22 mouse cellular contexts compared by ENCODE assay signal in the genomic region with DNA sequence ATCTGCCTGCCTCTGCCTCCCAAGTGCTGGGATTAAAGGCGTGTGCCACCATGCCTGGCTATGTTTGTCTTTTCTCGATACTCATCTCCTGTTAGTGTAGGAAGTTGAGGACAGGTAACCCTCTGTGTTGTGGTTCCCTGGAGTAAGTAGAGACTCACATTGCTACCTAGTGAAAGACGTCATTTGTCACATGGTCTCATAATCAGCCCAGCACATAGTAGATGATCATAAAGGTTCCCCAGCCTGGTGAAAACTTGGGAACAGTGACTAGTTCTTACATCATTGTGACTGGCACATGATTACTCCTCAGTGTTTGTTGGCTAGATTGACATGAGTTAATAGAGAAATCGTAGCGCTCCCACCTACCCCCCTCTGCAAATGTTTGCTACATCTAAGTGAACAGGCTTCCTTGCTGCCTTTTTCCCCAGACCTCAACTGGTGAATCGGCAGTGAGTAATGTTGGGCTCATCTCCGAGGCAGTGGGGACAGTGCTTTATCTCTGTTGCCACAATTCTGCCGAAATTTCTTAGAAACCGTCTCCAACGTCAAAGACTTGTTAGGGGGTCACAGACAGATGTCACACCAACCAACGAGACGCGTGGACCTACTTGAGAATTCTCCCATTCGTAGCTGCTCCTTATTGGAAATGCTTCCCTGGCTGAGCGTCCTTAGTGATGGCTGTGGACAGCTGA. TPM values are rescaled to one million over a fixed set of nuclear protein-coding genes. Genes with fewer than 3 reads are reported as not detected.
DNase-seq lines count a peak whose midpoint lies in the region; ATAC-seq and TF ChIP-seq lines count a peak whose summit lies in the region.
"Had no signal": no experiment of that assay in that cellular context is flagged by ENCODE, and none has a peak within 500 bp of the region (broad histone marks: within the 10 kb centered on the region; RNA-seq: fewer than 3 reads in every experiment).

No protein-coding gene starts in this region.

- peak overlapping the region; percentile 56; the same call in 1 of the 2 replicates for H3K27ac ChIP-seq in liver, embryonic 11.5 days (ENCODE audit: low read depth, low read length)
- H3K27ac ChIP-seq: heart, embryonic 10.5 days; hindbrain, embryonic 13.5 days; intestine, embryonic 15.5 days; left cerebral cortex, adult 2 months; limb, embryonic 10.5 days; lung, embryonic 15.5 days; neural tube, embryonic 12.5 days; stomach, postnatal 0 days had no signal

- H3K4me1 ChIP-seq in liver, embryonic 11.5 days (replicated peaks; ENCODE audit: control insufficient read depth, insufficient read depth, low read length) = peaks cover 12% of the 10 kb centered on the region
- H3K4me1 ChIP-seq in G1E (ENCODE audit: insufficient read depth, low read depth, low read length) = peaks cover 42% of the 10 kb centered on the region
- H3K4me1 ChIP-seq: intestine, embryonic 15.5 days; neural tube, embryonic 12.5 days had no signal

- peak; percentile 61 for ATAC-seq in liver, embryonic 11.5 days (replicated peaks; ENCODE audit: low FRiP score)
- peak; percentile 71 for ATAC-seq in G1E (ENCODE audit: extremely low read depth, insufficient number of reproducible peaks, low FRiP score, poor library complexity, severe bottlenecking)
- ATAC-seq: forebrain, embryonic 14.5 days; intestine, embryonic 15.5 days had no signal

- H3K9me3 ChIP-seq in liver, embryonic 11.5 days (ENCODE audit: control insufficient read depth, low read length) = no peaks in the 10 kb centered on the region
- no peaks in the 10 kb centered on the region for H3K9me3 ChIP-seq in G1E (replicated peaks)
- H3K9me3 ChIP-seq: heart, embryonic 10.5 days; hindbrain, embryonic 13.5 days; intestine, embryonic 15.5 days; limb, embryonic 10.5 days; lung, embryonic 15.5 days; neural tube, embryonic 12.5 days had no signal

- H3K36me3 ChIP-seq in liver, embryonic 11.5 days (ENCODE audit: control insufficient read depth, insufficient read depth, low read length) = no peaks in the 10 kb centered on the region
- peaks cover 63% of the 10 kb centered on the region for H3K36me3 ChIP-seq in G1E (replicated peaks)
- no peaks in the 10 kb centered on the region for H3K36me3 ChIP-seq in myocyte (ENCODE audit: control insufficient read depth, insufficient read depth)
- H3K36me3 ChIP-seq: hindbrain, embryonic 13.5 days; intestine, embryonic 15.5 days; lung, embryonic 15.5 days had no signal

- H3ac ChIP-seq in myocyte (ENCODE audit: control insufficient read depth, insufficient read length) = no peak overlapping the region

- peak overlapping the region; percentile 37; the same call in 1 of the 2 replicates for H3K9ac ChIP-seq in liver, embryonic 11.5 days (ENCODE audit: low read depth, low read length)
- H3K9ac ChIP-seq: hindbrain, embryonic 13.5 days; intestine, embryonic 15.5 days; lung, embryonic 15.5 days; neural tube, embryonic 12.5 days had no signal

- no peak for TF ChIP-seq POLR2A in myocyte (IDR thresholded peaks at IDR 0.05; ENCODE audit: insufficient read length, low read depth)

- peaks cover 19% of the 10 kb centered on the region for H3K79me2 ChIP-seq in myocyte (ENCODE audit: control insufficient read depth, insufficient read depth)

- no peak for DNase-seq in liver, embryonic 11.5 days (ENCODE audit: low spot score)
- DNase-seq in liver (no peak), G1E (ENCODE audit: low spot score) (peak; percentile 43)
- DNase-seq in c-Kit-positive CD71-positive TER-119-positive erythroid progenitor cells, embryonic 14.5 days (ENCODE audit: low spot score) = peak; percentile 54
- no peak for DNase-seq in spleen, adult 18-20 months
- DNase-seq in lung, adult 18-20 months = no peak
- DNase-seq: cerebellum, adult 11-12 months; cerebellum, postnatal 25 days; gastrocnemius, postnatal 25 days; heart, postnatal 10 days; kidney, postnatal 10 days; right cerebral cortex, postnatal 14 days had no signal

- H3K4me3 ChIP-seq in liver, embryonic 11.5 days (ENCODE audit: low read depth, low read length) = peak overlapping the region; percentile 1; the same call in 1 of the 2 replicates
- peak overlapping the region; percentile 55; the same call in 1 of the 2 replicates for H3K4me3 ChIP-seq in G1E (ENCODE audit: low read depth, low read length)
- no peak overlapping the region for H3K4me3 ChIP-seq in myocyte
- H3K4me3 ChIP-seq: heart, embryonic 10.5 days; hindbrain, embryonic 13.5 days; intestine, embryonic 15.5 days; left cerebral cortex, adult 2 months; limb, embryonic 10.5 days; lung, embryonic 15.5 days; neural tube, embryonic 12.5 days had no signal

- no peak for TF ChIP-seq CTCF in G1E (IDR thresholded peaks at IDR 0.05; ENCODE audit: low read depth, low read length)

- H3K27me3 ChIP-seq in liver, embryonic 11.5 days (replicated peaks; ENCODE audit: control insufficient read depth, insufficient read depth, low read length) = no peaks in the 10 kb centered on the region
- H3K27me3 ChIP-seq in G1E (ENCODE audit: insufficient read depth, low read length) (no peaks in the 10 kb centered on the region), myocyte (ENCODE audit: control insufficient read depth, insufficient read depth, insufficient read length) (no peaks in the 10 kb centered on the region)
- H3K27me3 ChIP-seq: hindbrain, embryonic 13.5 days; intestine, embryonic 15.5 days; lung, embryonic 15.5 days; neural tube, embryonic 12.5 days had no signal

- WGBS in liver, embryonic 11.5 days = 58% methylated on average over 15 of the region's 15 CpGs

- H3K4me2 ChIP-seq in liver, embryonic 11.5 days = peak overlapping the region; percentile 55
- H3K4me2 ChIP-seq in myocyte (ENCODE audit: low read depth) = peak overlapping the region; percentile 73
- H3K4me2 ChIP-seq: hindbrain, embryonic 13.5 days; intestine, embryonic 15.5 days; lung, embryonic 15.5 days; neural tube, embryonic 12.5 days had no signal

TF ChIP-seq in myocyte, 11 proteins besides CTCF, POLR2A, EP300 and RAD21:
- TF ChIP-seq MAX (IDR thresholded peaks at IDR 0.05; ENCODE audit: low read depth) (no peak), USF1 (IDR thresholded peaks at IDR 0.05; ENCODE audit: low read depth) (peak; percentile 37)
TF ChIP-seq in myocyte: peak in this region for 1.

RNA-seq across cellular contexts. Expression of a gene that starts 46.9 kb away (rescaled TPM):
- 12.6 and 13.0 TPM in 2 replicates for polyA plus RNA-seq in liver, embryonic 11.5 days (2014; fragmentation: Nextera tagmentation; extraction: Ambion mirVana)
- total RNA-seq in G1E (2014; fragmentation: Nextera tagmentation) (28.9 and 32.3 TPM in 2 replicates), G1E (2017) (9.8 and 10.4 TPM in 2 replicates)
- polyA plus RNA-seq in G1E (2012) (58.9 and 70.7 TPM in 2 replicates), myocyte (2012; fragmentation: generic; extraction: Trizol) (6.8 TPM)

Comparison
In these comparisons a context has a peak if more than half of its experiments do, and no peak if none do; other contexts are left out.
1. DNase-seq: peak in G1E (single experiment) and c-Kit-positive CD71-positive TER-119-positive erythroid progenitor cells, embryonic 14.5 days (single experiment); none in liver, embryonic 11.5 days (single experiment), liver (single experiment), spleen, adult 18-20 months (0 of 2) and lung, adult 18-20 months (0 of 2).